Mouse (Mus musculus) heart, postnatal 0 days (tissue): Measurements from ENCODE around the gene Hgfac. TPM values are rescaled to one million over a fixed set of nuclear protein-coding genes. Genes with fewer than 3 reads are reported as not detected.

ENCODE experiments used
- ATAC-seq: fragments of 200-750 bp; cut with Nextera tagmentation; 2 replicates; pipeline ENCODE4 v1.8.0; 2017; ENCODE audit warnings: low read depth, moderate number of reproducible peaks, moderate library complexity; ENCODE audit not compliant: insufficient read depth
- DNase-seq: peaks from one replicate; pipeline ENCODE4 v3.0.0-alpha.2; 2016; ENCODE audit warnings: low spot score
- H3K27ac ChIP-seq: fragments of 300-500 bp; sonication (generic); 2 replicates; pipeline ENCODE4 v1.5.1; 2014; ENCODE audit warnings: low read depth, mild to moderate bottlenecking
- H3K27me3 ChIP-seq: fragments of 300-500 bp; sonication (generic); 2 replicates; pipeline ENCODE4 v1.6.1; 2014; ENCODE audit warnings: low read length, mixed read lengths; ENCODE audit not compliant: control insufficient read depth, insufficient read depth
- H3K36me3 ChIP-seq: fragments of 300-500 bp; sonication (generic); replicated peaks from 2 replicates; pipeline ENCODE4 v1.6.1; 2014; ENCODE audit warnings: low read length, mixed read lengths; ENCODE audit not compliant: control insufficient read depth, insufficient read depth
- H3K4me1 ChIP-seq: fragments of 300-500 bp; sonication (generic); 2 replicates; pipeline ENCODE4 v1.6.1; 2014; ENCODE audit warnings: antibody characterized with exemption; ENCODE audit not compliant: control insufficient read depth, insufficient read depth
- H3K4me2 ChIP-seq: fragments of 300-500 bp; sonication (generic); 2 replicates; pipeline ENCODE4 v1.6.1; 2014; ENCODE audit warnings: low read depth, mild to moderate bottlenecking, low read length, moderate library complexity
- H3K4me3 ChIP-seq: fragments of 300-500 bp; sonication (generic); 2 replicates; pipeline ENCODE4 v1.5.1; 2014; ENCODE audit warnings: low read depth, low read length
- H3K9ac ChIP-seq: fragments of 300-500 bp; sonication (generic); replicated peaks from 2 replicates; pipeline ENCODE4 v1.6.1; 2014; ENCODE audit warnings: low read depth, low read length, mixed read lengths
- H3K9me3 ChIP-seq: fragments of 300-500 bp; sonication (generic); replicated peaks from 2 replicates; pipeline ENCODE4 v1.6.1; 2016; ENCODE audit warnings: low read length; ENCODE audit not compliant: control insufficient read depth
- CTCF ChIP-seq: IDR thresholded peaks from 2 replicates; pipeline ENCODE4 v1.5.1; 2016; ENCODE audit warnings: antibody characterized with exemption, control low read depth, low read depth
- EP300 ChIP-seq: IDR thresholded peaks from 2 replicates; pipeline ENCODE4 v1.6.1; 2016; ENCODE audit warnings: antibody characterized with exemption, low read depth
- WGBS: fragments of 180-500 bp; shearing (Covaris S2); extraction: QIAGEN DNeasy Blood & Tissue Kit; methylation state at CpG from one replicate; pipeline ENCODE4 v1.1.7; 2014; 5-methylcytosine and 5-hydroxymethylcytosine counted together
- polyA plus RNA-seq: library from polyadenylated mRNA; unstranded; fragments of >200 nt; fragmentation: Nextera tagmentation; extraction: Ambion mirVana; gene quantifications from 2 replicates; pipeline ENCODE4 v1.2.1, GENCODE M21; 2015
- total RNA-seq: library from RNA; depleted of rRNA; stranded (reverse); fragments of >200 nt; gene quantifications from 2 replicates; pipeline ENCODE4 v1.2.3, GENCODE M21; 2014; ENCODE audit warnings: low replicate concordance

Gene Hgfac
- total and polyA plus RNA-seq, 2 experiments from 2014 or later = 0.36 TPM; not detected in 1

DNA sequence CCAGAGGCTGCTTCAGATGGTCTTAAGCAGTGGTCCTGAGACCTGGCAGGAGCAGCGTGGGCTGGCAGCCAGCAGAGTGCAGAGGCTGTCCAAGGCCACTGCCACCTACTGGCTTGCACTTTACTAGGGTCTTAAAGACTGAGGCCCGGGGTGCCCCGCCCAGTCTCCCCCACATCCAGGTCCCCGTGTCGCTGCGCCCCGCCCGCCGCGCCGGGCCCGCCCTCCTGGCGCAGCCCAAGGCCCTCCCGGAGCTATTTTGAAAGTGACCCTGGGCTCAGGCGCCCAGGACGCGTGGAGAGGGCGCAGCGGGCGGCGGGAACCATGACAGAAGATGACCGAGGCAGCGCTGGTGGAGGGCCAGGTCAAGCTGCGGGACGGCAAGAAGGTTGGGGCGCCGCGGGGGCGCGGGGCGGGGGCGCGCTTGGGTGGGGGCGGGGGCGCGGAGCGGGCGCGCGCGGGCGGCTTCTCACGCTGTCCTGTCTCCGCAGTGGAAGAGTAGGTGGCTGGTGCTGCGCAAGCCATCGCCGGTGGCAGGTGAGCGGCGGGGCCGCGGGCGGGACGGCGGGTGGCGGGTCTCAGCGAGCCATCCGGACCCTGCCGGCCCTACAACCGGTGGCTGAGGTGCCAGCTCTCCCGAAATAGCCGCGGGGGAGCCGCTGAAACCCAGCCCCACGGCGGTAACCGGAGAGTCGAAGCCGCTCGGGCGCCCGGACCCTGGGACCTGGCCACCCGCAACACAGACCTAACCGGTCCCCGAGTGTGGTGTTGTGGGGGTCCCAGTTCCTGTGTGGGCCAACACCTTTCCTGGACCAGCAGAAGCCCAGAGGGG lies 15.5 kb downstream of the Hgfac start, which contains the start of gene Dok7:
TSS of gene Dok7 (plus strand) at position 163 of the 829 bp plus-strand sequence.
- no peaks in the 10 kb centered on the region; the same call in 1 of the 2 replicates for H3K27me3 ChIP-seq
- 2% methylated on average over 55 of the region's 74 CpGs for WGBS
- no peaks in the 10 kb centered on the region for H3K9me3 ChIP-seq
- H3K27ac ChIP-seq = peak within 1 kb of the TSS; percentile 86
- TF ChIP-seq EP300 (no peak), CTCF (peak; percentile 41)
- DNase-seq = peak; percentile 50
- H3K4me2 ChIP-seq = peak within 1 kb of the TSS; percentile 89
- peak; percentile 76 for ATAC-seq
- peak within 1 kb of the TSS; percentile 79 for H3K4me3 ChIP-seq
- no peaks in the 10 kb centered on the region for H3K36me3 ChIP-seq
- H3K9ac ChIP-seq = peak within 1 kb of the TSS; percentile 87
- H3K4me1 ChIP-seq = peaks cover 43% of the 10 kb centered on the region

DNA sequence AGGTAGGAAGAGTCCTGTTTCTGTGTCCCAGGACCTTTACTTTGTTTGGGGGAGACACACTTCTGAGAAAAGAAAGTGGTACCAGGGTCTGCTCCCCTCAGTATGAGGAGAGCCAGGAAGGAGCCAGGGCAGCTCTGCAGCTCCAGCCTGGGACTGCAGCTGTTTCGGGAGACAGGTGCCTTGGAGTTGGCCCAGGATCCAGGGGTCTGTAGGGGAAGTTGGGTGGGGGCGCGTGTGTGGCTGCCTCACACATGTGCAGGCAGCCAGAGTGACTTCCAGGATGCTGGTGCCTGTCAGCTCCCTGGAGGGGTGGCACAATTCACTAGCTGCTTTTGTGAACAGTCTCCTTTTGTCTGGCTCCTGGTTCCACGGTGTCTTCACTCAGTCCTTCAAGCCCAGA lies 16.3 kb downstream of the Hgfac start:
- no peak for ATAC-seq
- no peak overlapping the region for H3K27ac ChIP-seq
- peak overlapping the region; percentile 79 for H3K4me3 ChIP-seq
- H3K4me2 ChIP-seq = peak overlapping the region; percentile 89
- peaks cover 43% of the 10 kb centered on the region for H3K4me1 ChIP-seq
- no peaks in the 10 kb centered on the region for H3K9me3 ChIP-seq
- H3K27me3 ChIP-seq = no peaks in the 10 kb centered on the region; the same call in 1 of the 2 replicates
- H3K9ac ChIP-seq = peak overlapping the region; percentile 87
- no peak for DNase-seq
- TF ChIP-seq EP300 (no peak), CTCF (no peak; the same call in 1 of the 2 replicates)
- H3K36me3 ChIP-seq = no peaks in the 10 kb centered on the region
- 12% methylated on average over 4 of the region's 4 CpGs for WGBS

DNA sequence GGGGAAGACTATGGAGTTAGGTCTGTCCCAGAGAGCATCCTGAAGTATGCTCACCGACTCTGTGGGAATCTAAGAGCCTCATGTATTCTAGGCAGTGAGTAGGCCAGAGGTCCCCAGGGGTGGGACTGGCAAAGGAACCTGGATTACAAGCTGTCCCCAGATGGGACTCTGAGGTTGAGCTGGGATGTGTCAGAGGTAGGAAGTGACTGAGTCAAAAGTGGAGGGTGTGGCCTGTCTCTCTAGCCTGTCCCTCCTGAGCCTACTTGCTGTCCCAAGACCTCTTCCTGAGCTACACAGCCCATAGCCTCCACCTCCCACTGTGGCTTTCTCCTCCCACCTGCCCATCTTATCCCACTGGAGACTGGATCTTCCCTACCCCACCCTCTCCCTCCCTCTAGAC lies 16.9 kb downstream of the Hgfac start:
- 53% methylated on average over 1 of the region's 1 CpGs for WGBS
- H3K27ac ChIP-seq = no peak overlapping the region
- H3K4me1 ChIP-seq = peaks cover 43% of the 10 kb centered on the region
- H3K9ac ChIP-seq = no peak overlapping the region
- DNase-seq = no peak
- H3K36me3 ChIP-seq = no peaks in the 10 kb centered on the region
- no peak for ATAC-seq
- TF ChIP-seq CTCF = no peak
- TF ChIP-seq EP300 = no peak
- no peaks in the 10 kb centered on the region for H3K9me3 ChIP-seq
- H3K27me3 ChIP-seq = no peaks in the 10 kb centered on the region; the same call in 1 of the 2 replicates
- peak overlapping the region; percentile 89 for H3K4me2 ChIP-seq
- peak overlapping the region; percentile 79; the same call in 1 of the 2 replicates for H3K4me3 ChIP-seq

DNA sequence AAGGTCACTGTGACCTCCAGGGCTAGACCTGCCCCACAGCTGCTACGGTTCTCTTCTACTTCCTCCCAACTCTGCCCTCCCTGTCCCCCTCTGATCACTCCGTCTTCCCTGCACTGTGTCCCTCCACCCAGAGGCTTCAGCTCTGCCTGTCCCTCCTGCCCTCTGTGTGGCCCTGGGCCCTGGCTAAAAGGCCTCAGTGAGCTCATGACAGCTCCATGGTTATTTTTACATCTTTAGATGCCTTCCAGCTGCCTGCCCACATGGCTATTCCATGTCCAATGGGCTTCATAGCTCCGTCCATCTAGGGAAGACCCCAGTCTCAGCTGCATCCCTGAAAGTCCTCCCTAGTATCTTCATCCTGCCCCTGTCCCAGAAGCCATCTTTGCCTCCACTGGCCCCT lies 18.8 kb downstream of the Hgfac start:
- peak; percentile 62 for ATAC-seq
- TF ChIP-seq CTCF (no peak), EP300 (no peak)
- Histone ChIP-seq H3K4me1 (peaks cover 39% of the 10 kb centered on the region), H3K27me3 (no peaks in the 10 kb centered on the region; the same call in 1 of the 2 replicates), H3K36me3 (no peaks in the 10 kb centered on the region), H3K4me2 (no peak overlapping the region), H3K4me3 (no peak overlapping the region), H3K27ac (peak overlapping the region; percentile 74), H3K9ac (no peak overlapping the region), H3K9me3 (no peaks in the 10 kb centered on the region)
- DNase-seq = peak; percentile 33
- 24% methylated on average over 3 of the region's 3 CpGs for WGBS

DNA sequence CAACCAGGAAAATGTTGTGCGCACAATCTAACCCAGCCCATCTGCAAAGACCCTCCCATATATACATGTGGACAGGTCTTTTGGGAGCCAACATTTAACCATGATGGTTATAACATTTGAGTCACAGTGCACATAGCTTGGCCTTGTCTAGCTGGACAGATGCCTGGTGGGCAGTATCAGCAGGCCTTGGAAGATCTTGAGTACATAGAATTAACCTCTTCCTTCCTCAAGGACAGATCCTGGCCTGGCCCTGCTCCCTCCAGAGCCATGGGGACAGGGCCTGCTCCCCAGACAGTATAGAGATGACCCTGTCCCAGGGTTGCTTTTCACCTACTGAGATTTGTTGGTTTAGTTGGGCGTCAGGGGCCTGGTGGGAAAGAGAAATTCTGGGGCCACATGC lies 28.5 kb downstream of the Hgfac start:
- DNase-seq (no peak), ATAC-seq (no peak)
- Histone ChIP-seq H3K27ac (no peak overlapping the region), H3K4me1 (0 out of 2 replicates have a peak, but pooled peaks cover 7% of the 10 kb centered on the region), H3K9ac (no peak overlapping the region), H3K27me3 (no peaks in the 10 kb centered on the region), H3K9me3 (no peaks in the 10 kb centered on the region), H3K4me2 (no peak overlapping the region), H3K36me3 (peaks cover 32% of the 10 kb centered on the region), H3K4me3 (no peak overlapping the region)
- WGBS = 86% methylated on average over 2 of the region's 2 CpGs
- no peak for TF ChIP-seq CTCF
- TF ChIP-seq EP300 = no peak
